In the genomic region with DNA sequence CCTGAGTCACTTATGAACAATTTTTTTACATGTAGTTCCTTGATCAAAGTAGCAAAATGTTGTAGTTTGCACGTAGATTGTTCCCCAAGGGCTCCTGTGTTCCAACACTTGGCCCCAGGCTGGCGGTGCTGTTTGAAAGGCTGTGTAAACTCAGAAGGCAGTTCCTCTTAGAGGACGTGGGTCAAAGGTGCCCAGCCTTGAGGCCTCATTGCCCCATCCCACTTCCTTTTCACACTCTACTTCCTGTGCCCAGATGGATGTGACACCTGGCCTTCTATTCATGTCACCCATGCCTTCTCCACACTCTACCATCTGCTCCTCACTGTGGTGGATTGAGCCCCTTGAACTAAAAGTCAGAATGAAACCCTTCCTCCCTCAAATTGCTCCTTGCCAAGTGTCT, we compare ENCODE assay signal across 1 mouse cellular context.
TF ChIP-seq lines count a peak whose summit lies in the region.

No protein-coding gene starts in this region.

TF ChIP-seq in CH12.LX, 34 proteins besides CTCF, POLR2A, EP300 and RAD21:
- no peak for TF ChIP-seq UBTF (IDR thresholded peaks at IDR 0.05; ENCODE audit: low read depth, low read length)
- TF ChIP-seq NRF1 (IDR thresholded peaks at IDR 0.05; ENCODE audit: low read depth, low read length): no peak
